Mouse (Mus musculus) CD4-positive, CD25-positive, alpha-beta regulatory T cell, adult 2 months (primary cell): ENCODE results near the gene Tomm40.
"Not testable (repeated sequence)": the region's sequence is repeated elsewhere in the genome, so short reads cannot be mapped to it uniquely, and the experiment has no call there.

Experiments used
- DNase-seq: peaks from one replicate; pipeline ENCODE4 v3.0.0-alpha.2; 2012; ENCODE audit warnings: low read depth, low spot score

Gene Tomm40

GRCm38 (mm10) chr7:19686927-19687583 is 28.2 kb downstream of the Tomm40 start:
- DNase-seq = not testable (repeated sequence)

- no peak for DNase-seq
Observed at GRCm38 (mm10) chr7:19686521-19686920, 28.7 kb downstream of the Tomm40 start.

- DNase-seq = no peak
Observed at GRCm38 (mm10) chr7:19685374-19685773, 29.9 kb downstream of the Tomm40 start.

- no peak for DNase-seq
Observed at GRCm38 (mm10) chr7:19683771-19684201, 31.5 kb downstream of the Tomm40 start.

GRCm38 (mm10) chr7:19682979-19683378 is 32.3 kb downstream of the Tomm40 start:
- DNase-seq = no peak

- no peak for DNase-seq
Observed at GRCm38 (mm10) chr7:19681202-19681694, 34.0 kb downstream of the Tomm40 start, which contains the start of the genes Gm44805 and Apoc4. Gene Gm44805 (minus strand): TSS chr7:19681423. Gene Apoc4 (minus strand): TSS chr7:19681479.

GRCm38 (mm10) chr7:19680702-19681101 is 34.5 kb downstream of the Tomm40 start:
- DNase-seq = no peak

- DNase-seq = no peak
Observed at GRCm38 (mm10) chr7:19678901-19679300, 36.3 kb downstream of the Tomm40 start.

GRCm38 (mm10) chr7:19677872-19678271 is 37.4 kb downstream of the Tomm40 start, which contains the start of gene Apoc2:
Gene Apoc2 (minus strand): TSS chr7:19677941.
- DNase-seq = no peak

- no peak for DNase-seq
Observed at GRCm38 (mm10) chr7:19676662-19677061, 38.6 kb downstream of the Tomm40 start.

GRCm38 (mm10) chr7:19675824-19676223 is 39.4 kb downstream of the Tomm40 start:
- DNase-seq = no peak

- DNase-seq = no peak
Observed at GRCm38 (mm10) chr7:19673083-19673699, 42.0 kb downstream of the Tomm40 start.

- DNase-seq = no peak
Observed at GRCm38 (mm10) chr7:19671511-19671910, 43.7 kb downstream of the Tomm40 start.

- peak; percentile 95 for DNase-seq
Observed at GRCm38 (mm10) chr7:19668947-19669721, 46.1 kb downstream of the Tomm40 start.

GRCm38 (mm10) chr7:19667434-19667833 is 47.8 kb downstream of the Tomm40 start:
- DNase-seq = no peak

GRCm38 (mm10) chr7:19666750-19667149 is 48.5 kb downstream of the Tomm40 start:
- peak; percentile 38 for DNase-seq

GRCm38 (mm10) chr7:19664955-19665841 is 50.0 kb downstream of the Tomm40 start, which contains the start of gene Clptm1:
Gene Clptm1 (minus strand): TSS chr7:19665033.
- peak; percentile 98 for DNase-seq

- no peak for DNase-seq
Observed at GRCm38 (mm10) chr7:19664455-19664954, 50.7 kb downstream of the Tomm40 start.

- peak; percentile 20 for DNase-seq
Observed at GRCm38 (mm10) chr7:19663940-19664339, 51.3 kb downstream of the Tomm40 start.

- no peak for DNase-seq
Observed at GRCm38 (mm10) chr7:19652614-19653013, 62.6 kb downstream of the Tomm40 start.
